Mouse (Mus musculus) adrenal gland, adult 2 months (tissue): ENCODE measurements at regions not wholly inside any gene's neighbourhood (a gene's known extent, or its start where the extent isn't known, plus 50 kb on each side); places are given as distances from the start of the nearest gene placed in this dataset.

Experiments used
- DNase-seq: peaks from one replicate; pipeline ENCODE4 v3.0.0; 2021

- DNase-seq: peak; percentile 94
Measured at GRCm38 (mm10) chr1:61181099-61181821, 203.5 kb downstream of the Icos start.

GRCm38 (mm10) chr1:61187381-61188100 lies 209.8 kb downstream of the Icos start:
- no peak for DNase-seq

- no peak for DNase-seq
Measured at GRCm38 (mm10) chr1:61190921-61191320, 213.2 kb downstream of the Icos start.

GRCm38 (mm10) chr1:61198549-61199062 lies 220.9 kb downstream of the Icos start:
- DNase-seq: no peak

GRCm38 (mm10) chr1:61201006-61201405 lies 223.3 kb downstream of the Icos start:
- DNase-seq: no peak

GRCm38 (mm10) chr1:61202079-61202478 lies 224.4 kb downstream of the Icos start:
- DNase-seq: no peak

GRCm38 (mm10) chr1:61203170-61203569 lies 225.4 kb downstream of the Icos start:
- DNase-seq: no peak

- DNase-seq: no peak
Measured at GRCm38 (mm10) chr1:61203612-61204011, 225.9 kb downstream of the Icos start.

GRCm38 (mm10) chr1:61205137-61205536 lies 227.4 kb downstream of the Icos start:
- peak; percentile 13 for DNase-seq

- no peak for DNase-seq
Measured at GRCm38 (mm10) chr1:61206861-61207380, 229.2 kb downstream of the Icos start.

- no peak for DNase-seq
Measured at GRCm38 (mm10) chr1:61208386-61208785, 230.7 kb downstream of the Icos start.

- DNase-seq: peak; percentile 75
Measured at GRCm38 (mm10) chr1:61221131-61221530, 243.4 kb downstream of the Icos start.

- DNase-seq: no peak
Measured at GRCm38 (mm10) chr1:61228942-61229341, 251.2 kb downstream of the Icos start.

- peak; percentile 75 for DNase-seq
Measured at GRCm38 (mm10) chr1:61233001-61233400, 255.3 kb downstream of the Icos start.

- DNase-seq: peak; percentile 71
Measured at GRCm38 (mm10) chr1:61233476-61234297, 256.0 kb downstream of the Icos start.

- DNase-seq: peak; percentile 24
Measured at GRCm38 (mm10) chr1:61234298-61234682, 256.6 kb downstream of the Icos start.

- no peak for DNase-seq
Measured at GRCm38 (mm10) chr1:61236511-61236910, 258.8 kb downstream of the Icos start.

- no peak for DNase-seq
Measured at GRCm38 (mm10) chr1:61238668-61239067, 260.9 kb downstream of the Icos start.

- DNase-seq: no peak
Measured at GRCm38 (mm10) chr1:61257561-61257960, 279.8 kb downstream of the Icos start.

- no peak for DNase-seq
Measured at GRCm38 (mm10) chr1:61263466-61263865, 285.7 kb downstream of the Icos start.

- DNase-seq: no peak
Measured at GRCm38 (mm10) chr1:61265706-61266127, 288.0 kb downstream of the Icos start.

GRCm38 (mm10) chr1:61273843-61274242 lies 296.1 kb downstream of the Icos start:
- DNase-seq: no peak
